Mouse (Mus musculus) neural tube, embryonic 10.5 days (tissue): ENCODE measurements around the gene Fam189b.
"Not testable (repeated sequence)": the region's sequence is repeated elsewhere in the genome, so short reads cannot be mapped to it uniquely, and the experiment has no call there.

Experiments used
- DNase-seq: peaks from one replicate; pipeline ENCODE4 v3.0.0-alpha.2; 2017; ENCODE audit warnings: low spot score; ENCODE audit errors: extremely low spot score

The Fam189b gene

DNA sequence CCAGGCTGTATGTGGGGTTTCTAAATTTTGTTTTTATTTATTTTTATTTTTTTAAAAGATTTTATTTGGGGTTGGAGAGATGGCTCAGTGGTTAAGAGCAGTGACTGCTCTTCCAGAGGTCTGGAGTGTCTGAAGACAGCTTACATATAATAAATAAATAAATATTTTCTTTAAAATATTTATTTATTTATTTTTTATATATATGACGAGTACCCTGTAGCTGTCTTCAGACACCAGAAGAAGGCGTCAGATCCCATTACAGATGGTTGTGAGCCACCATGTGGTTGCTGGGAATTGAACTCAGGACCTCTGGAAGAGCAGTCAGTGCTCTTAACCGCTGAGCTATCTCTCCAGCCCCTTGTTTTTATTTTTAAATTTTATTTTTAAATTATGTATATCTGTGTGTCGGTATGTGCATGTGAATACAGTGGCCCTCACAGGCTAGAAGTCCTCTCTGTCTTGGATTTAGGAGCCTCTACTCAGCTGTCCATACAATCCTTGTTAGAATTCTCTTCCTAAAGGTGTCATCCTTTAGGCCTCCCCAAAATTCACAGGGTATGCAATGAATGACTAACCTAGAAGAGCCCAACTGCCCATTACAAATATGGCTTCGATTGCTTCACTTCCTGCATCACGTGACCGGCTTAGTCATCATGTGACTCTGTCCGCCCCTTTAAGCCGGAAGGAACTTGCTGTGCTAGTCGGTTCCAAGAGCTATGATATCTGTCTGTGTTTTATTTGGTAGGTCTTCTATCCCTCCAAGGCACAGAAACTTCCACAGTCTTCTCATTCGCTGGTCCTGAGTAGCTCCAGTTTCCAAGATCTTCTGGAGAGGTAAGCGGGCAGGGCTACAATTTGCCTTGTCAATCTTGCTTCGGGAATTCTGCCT lies 19.6 kb downstream of the Fam189b start, which contains the start of gene Gba:
TSS of gene Gba (plus strand) at position 676 of the 889 bp plus-strand sequence.
- peak; percentile 86 for DNase-seq

DNA sequence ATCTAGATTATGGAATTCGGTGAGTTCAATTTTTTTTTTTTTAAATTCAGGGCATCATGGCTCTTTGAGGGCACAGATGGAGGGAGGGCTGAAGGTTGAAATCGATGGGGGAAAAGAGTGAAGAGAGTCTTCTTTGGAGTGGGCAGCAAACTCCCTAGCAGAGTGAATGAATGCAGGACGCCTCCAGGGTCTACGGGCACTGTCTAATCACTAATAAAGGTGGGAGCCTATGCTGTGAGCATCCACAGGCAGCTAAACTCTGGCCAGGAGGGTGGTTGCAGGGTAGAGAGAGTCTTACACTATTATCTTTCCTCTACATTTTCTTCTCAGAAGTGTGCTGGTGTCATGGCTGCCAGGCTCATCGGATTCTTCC lies 20.2 kb downstream of the Fam189b start:
- DNase-seq: no peak

DNA sequence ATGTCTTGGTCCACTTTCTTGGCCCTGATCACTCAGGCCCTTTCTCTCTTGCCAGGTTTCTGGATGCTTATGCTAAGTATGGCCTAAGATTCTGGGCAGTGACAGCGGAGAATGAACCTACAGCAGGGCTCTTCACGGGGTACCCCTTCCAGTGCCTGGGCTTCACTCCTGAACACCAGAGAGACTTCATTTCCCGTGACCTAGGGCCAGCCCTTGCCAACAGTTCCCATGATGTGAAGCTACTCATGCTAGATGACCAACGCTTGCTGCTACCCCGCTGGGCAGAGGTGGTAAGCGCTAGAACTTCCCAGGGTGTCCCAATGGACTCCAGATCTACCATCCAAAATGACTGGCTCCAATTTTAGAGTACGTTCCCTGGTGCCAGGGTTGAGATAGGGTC lies 23.1 kb downstream of the Fam189b start:
- DNase-seq: no peak

DNA sequence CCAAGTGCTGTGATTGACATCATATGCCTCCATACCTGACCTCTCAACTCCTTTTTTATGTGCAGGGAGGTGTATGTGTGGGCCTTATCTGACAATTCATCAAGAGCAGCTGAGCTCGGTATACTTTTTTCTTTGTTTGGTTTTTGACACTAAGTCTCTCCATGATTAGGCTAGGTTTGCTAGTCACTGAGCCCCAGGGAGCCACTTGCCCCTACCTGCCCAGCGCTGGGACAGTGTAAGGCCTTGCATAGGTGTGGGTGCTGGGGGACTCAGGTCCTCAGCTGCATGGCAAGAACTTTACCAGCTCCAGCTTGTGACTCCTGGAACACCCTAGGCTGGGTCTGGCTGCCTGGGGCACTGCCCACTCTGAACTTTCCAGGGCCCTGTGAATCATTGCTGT lies 23.8 kb downstream of the Fam189b start:
- DNase-seq: no peak

DNA sequence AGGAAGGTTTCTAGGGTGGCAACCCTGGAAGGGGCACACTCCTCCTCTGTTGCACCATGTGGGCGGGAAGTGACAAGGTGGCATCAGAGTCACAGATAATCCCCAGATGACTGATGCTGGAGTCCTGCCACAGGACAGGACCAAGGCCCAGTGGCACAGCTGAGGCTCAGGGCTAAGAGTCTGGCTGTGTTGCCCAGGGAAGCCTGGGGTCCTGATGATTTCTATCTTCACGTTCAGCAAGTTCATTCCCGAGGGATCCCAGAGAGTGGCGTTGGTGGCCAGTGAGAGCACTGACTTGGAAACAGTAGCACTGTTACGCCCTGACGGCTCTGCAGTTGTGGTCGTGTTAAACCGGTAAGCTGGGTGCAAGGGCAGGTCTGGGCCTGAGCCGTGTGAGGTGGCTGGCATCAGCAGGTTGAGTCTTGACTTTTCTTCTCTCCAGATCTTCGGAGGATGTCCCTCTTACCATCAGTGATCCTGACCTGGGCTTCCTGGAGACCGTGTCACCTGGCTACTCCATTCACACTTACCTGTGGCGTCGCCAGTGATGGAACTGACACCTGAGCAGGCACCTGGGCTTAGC lies 25.2 kb downstream of the Fam189b start:
- no peak for DNase-seq

DNA sequence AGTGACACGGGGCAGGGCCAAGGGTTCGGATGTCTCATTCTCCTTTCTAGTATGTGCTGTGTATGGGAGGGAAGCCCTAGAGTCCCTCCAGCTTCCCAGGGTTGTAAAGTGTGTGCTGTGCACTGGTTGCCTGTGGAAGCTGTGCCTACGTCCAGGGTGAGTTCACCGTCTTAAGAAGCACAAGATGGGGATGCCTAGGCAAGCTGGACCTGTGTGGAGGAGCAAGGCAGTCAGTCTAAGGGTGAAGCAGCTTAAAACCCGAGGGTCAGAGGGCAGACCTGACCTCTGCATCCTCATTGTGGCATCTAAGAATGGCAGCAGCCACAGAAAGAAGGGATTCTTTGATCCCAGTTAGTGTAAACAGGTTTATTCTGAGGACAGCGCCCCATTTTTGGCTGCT lies 25.8 kb downstream of the Fam189b start:
- DNase-seq: no peak

DNA sequence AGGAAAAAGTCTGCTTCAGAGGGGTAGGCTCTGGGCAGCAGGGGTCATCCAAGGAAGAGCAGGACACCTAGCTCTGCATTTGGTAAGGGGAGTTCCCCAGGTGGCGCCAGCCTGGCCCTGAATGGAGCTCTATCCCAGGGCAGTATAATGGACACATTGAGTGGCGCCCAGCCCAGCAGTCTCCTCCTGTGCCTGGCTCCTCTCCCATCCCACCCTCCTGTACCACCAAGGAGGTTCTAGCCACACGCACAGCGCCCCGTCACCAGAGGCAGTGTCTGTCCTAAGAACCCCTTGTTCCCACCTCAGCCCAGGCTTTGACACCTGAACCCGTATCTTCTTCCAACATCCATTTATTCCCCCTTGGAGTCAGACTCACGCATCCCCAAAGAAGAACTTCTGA lies 26.8 kb downstream of the Fam189b start:
- no peak for DNase-seq

DNA sequence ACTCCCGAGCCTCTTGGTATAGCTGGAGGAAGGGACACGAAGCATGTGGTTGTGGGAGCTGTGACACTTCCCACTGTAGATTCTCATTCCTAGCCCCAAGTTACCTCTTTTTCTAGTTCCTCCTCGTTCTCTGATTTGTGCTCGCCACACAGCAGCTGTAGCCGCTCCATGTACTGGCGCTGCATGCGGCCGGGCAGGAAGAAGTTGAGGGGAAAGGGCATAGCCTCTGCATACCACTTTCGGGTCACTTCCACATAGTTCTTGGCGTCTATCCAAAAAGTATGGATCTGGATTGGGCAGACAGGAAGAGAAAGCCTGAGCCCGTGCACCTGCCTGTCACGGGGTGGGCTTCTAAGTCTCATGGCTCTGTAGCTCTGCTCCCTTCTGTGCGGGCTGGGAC lies 27.2 kb downstream of the Fam189b start:
- no peak for DNase-seq

DNA sequence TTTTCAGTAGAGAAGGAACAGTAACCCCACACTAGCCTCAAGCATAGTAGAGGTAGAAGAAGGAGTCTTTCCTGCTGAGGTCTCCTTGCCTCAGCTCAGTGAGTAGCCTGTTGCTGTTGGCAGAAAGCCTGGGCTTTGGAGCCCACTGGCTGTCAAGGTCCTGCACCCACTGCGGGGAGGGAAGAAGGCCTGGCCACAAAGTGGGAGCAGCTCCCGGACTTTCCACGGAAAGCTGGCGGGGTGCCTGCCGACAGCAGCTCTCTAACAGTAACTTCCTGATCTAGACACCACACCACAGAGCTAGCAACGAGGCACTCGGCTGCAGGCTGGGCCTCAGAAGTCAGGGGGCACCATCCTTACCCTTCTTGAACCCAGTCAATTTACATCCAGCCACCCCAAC lies 27.8 kb downstream of the Fam189b start:
- no peak for DNase-seq

DNA sequence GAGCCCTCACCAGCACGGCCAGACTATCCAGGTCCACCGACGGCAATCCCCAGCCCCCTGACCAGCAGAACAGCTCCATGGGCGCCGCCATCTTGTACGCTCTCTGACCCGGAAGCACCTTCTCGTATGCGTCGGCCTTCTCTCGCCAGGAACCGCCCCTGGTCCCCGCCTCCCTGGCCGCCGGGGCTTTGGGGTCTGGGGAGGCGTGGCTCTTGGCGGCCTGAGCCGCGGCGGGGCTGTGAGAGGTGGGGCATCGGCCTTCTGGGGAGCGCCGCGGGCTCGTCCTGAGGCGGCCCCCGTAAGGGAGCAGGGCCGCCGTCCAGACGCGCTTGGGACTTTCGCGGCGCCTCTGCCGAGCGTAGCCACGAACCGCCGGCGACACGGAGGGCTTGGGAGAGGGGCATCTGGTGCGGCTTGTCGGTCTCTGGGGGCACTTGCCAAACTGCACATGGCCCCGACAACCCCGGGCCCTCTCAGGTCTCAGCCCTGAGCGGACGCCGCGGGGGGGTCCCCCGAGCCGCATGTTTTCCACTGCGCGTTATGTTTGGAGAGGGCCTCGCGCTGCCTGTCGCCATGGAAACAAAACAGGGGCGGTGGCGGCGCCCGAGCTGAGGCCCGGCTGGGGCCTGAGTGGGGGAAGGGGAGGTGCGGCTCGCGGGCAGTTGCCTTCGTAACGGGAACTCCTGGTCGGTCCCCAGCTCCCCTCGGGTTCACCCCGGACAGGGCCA lies 31.0 kb downstream of the Fam189b start:
- DNase-seq: peak; percentile 92

DNA sequence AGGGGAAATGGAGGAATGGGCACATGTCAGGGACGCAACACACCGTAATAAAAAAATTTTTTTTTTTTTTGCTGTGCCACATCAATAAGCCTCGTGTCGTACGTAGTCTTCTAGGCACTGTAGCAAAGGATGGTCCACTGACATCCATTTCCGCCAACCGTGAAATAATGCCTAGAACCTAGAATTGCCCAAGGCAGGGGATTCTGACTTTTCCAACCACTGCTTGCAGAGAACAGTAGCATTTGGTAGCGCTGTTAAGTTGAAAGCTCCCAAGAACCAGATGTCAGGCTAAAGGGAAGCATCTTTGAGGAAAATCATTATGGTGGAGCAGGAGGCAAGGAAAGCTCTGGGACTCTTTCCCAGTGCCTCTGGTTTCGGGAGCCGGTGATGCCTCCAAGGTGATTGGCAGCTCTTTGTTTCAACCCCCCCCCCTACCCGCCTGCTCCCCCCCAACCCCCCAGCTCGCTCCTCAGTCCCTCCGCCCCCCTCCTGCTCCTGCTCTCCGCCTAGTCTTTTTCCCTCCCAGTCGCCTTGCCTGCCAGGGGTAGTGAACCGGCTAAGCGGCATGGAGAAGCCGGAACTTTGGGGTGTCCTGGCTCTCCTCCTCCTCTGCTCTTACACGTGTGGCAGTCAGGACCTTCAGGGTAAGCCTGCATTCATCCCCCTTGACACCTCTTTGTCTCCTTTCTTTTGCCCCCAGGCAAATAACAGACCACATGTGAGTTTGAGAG lies 31.9 kb downstream of the Fam189b start, which contains the start of gene Thbs3:
TSS of gene Thbs3 (plus strand) at position 500 of the 731 bp plus-strand sequence.
- peak; percentile 58 for DNase-seq

DNA sequence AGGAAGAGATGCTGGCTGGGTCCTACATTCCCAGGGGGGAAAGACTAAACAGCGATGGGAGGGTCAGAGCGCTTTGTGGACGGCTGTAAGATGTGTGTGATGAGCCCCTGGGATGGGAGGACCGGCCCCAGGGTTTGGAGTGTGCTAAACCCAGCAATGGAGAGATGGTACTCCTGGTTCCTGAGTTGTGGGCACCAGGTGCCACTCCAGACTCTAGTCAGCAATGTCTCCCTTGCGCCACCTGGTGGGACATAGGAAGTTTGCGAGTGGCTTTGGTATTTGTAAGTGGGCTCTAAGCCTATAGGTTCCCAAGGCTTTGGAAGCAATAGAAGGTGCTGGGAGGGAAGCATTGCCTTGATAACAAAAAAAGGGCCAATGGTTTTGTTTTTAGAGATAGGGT lies 32.9 kb downstream of the Fam189b start:
- DNase-seq: peak; percentile 86

DNA sequence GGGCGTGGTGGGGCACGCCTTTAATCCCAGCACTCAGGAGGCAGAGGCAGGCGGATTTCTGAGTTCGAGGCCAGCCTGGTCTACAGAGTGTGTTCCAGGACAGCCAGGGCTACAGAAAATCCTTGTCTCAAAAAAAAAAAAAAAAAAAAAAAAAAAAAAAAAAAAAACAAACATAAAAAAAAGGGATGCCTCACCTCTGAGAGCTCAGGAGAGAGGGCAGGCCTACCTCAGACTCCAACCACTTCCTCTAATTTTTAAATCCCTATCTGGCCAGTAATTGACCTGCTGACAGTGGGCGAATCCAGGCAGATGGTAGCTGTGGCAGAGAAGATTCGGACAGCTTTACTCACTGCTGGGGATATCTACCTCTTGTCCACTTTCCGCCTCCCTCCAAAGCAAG lies 33.5 kb downstream of the Fam189b start:
- DNase-seq: not testable (repeated sequence)

DNA sequence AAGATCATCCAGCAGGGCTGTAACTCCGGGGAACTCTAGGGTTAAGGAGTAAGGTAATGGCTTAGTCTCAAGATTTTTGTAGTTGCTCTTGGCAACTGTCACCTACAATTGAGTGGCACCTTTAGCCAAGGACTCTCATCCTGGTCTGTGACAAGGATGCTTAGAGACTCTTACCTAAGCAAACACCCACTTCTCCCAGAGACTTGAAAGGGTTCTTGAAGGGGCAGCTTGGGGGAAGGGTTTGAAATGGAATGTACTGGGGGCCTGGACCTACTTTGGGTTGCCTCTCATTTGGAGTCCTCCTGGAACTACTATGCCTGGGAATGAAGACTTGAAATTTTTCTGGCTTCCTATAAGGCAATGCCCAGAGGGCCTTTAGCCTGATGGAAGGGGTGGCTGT lies 35.3 kb downstream of the Fam189b start:
- DNase-seq: no peak

DNA sequence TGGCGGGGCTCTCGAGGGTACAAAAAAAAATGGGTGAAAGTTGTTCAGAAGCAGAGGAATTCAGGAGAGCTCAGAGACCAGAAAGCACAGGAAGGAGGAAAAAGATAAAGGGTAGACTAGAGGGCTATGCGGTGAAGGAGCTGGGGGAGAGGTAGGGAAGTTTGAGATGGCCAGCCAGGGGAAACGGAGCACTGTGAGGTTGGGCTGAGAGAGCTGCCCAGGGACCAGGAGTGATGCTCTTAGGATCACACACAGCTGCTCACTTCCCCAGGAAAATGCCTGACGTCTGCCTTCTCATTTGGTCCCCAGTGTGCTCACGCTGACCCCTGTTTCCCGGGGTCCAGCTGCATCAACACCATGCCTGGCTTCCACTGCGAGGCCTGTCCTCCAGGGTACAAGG lies 36.6 kb downstream of the Fam189b start:
- DNase-seq: no peak

DNA sequence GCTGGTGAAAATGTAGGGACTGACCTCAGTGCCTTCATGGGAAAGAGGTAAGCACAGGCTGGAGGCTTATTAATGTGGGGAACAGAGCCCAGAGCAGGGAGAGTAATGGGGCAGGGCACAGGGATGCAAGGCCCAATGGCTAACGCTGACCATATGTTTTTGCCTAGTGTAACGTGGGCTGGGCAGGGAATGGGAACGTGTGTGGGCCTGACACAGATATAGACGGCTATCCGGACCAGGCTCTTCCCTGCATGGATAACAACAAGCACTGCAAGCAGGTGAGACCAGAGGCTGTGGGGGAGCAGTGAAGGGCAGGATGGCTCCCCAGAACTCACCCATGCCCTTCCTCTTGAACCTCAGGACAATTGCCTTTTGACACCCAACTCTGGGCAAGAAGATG lies 38.2 kb downstream of the Fam189b start:
- no peak for DNase-seq

DNA sequence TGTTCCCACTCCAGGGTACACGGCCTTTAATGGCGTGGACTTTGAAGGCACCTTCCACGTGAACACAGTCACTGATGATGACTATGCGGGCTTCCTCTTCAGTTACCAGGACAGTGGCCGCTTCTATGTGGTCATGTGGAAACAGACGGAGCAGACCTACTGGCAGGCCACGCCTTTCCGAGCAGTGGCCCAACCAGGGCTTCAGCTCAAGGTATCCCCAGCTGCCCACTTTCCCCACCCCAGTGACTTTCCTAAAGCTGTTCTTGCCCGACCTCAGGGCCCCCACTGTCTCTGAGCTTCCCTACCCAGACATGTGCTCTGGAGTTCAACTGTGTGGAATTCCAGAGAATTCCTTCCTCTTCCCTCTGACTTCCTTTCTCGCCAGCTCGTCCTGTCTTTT lies 41.9 kb downstream of the Fam189b start:
- DNase-seq: no peak

DNA sequence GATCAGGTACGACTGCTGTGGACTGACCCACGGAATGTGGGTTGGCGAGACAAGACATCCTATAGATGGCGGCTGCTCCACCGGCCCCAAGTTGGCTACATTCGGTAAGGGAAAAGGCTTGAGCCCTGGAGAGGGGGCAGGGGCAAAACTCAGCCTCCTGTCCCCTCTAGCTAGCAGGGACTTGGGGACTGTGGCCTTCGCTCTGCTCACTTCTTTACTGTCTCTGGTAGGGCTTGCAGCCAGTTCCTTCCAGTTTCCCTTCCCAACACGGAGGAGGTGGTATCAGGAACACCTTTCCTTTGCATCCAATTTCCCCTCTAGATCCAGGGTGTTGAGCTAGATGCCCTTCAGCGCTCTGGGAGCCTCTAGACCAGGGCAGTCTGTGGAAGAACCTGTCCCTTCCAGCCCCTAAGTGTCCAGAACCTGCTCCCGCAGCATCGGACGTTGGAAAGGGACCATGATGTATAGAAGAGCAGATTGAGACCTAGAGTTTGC lies 42.4 kb downstream of the Fam189b start:
- DNase-seq: no peak

DNA sequence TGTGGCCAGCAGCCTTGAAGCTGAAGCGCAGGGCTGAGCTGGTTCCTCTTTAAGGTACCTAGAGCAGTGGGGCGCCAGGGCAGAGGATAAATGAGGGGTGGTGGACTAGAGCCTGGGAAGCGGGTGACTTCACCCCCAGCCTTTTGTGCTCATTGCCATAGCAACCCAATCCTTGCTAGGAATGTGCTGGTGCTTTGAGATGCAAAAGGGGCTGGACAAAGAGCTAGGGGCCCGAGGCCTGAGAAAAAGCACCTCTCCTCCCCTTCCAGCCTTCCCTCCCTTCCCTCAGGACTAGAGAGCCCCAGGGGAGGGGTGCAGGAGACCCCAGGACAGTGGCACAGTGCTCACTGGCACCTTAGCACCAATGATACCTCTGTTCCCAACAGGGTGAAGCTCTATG lies 43.0 kb downstream of the Fam189b start:
- peak; percentile 68 for DNase-seq

DNA sequence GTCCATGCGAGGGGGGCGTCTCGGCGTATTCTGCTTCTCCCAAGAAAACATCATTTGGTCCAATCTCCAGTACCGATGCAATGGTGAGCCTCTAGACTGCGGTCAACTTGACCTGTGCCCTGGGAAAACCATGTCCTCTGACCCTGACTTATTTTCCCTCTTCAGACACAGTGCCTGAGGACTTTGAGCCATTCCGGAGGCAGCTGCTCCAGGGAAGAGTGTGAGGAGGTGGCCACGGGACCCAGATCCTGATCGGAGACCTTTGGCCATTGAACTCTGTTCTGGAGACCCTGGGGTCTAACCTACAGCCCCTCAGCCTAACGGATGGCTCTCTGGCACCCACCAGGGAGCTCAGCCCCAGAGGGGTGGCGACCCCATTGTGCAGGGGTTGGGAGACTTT lies 43.4 kb downstream of the Fam189b start:
- DNase-seq: peak; percentile 52

DNA sequence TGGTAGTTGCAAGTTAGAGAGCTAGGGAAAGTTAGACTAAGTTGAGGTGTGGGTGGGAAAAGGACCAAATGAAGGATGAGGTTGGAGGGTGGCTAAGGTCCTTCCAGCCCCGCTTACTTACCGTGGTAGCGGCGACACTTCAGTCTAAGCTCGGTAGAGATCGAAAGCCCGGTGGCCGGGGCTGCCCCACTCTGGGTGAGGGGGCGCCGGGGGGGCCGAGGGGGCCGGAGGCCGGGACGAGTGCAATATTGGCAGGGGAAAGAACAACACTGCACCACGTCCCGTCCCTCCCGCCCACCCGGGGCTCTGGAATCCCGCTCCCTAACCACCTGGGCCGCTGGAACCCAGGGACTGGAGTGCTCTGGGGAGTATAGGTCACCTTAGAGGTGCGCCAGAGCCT lies 44.0 kb downstream of the Fam189b start, which contains the start of gene Mtx1:
TSS of gene Mtx1 (minus strand) at position 189 of the 400 bp plus-strand sequence.
- no peak for DNase-seq
